Mouse (Mus musculus): Measurements from ENCODE around the gene Slc27a4.

DNA sequence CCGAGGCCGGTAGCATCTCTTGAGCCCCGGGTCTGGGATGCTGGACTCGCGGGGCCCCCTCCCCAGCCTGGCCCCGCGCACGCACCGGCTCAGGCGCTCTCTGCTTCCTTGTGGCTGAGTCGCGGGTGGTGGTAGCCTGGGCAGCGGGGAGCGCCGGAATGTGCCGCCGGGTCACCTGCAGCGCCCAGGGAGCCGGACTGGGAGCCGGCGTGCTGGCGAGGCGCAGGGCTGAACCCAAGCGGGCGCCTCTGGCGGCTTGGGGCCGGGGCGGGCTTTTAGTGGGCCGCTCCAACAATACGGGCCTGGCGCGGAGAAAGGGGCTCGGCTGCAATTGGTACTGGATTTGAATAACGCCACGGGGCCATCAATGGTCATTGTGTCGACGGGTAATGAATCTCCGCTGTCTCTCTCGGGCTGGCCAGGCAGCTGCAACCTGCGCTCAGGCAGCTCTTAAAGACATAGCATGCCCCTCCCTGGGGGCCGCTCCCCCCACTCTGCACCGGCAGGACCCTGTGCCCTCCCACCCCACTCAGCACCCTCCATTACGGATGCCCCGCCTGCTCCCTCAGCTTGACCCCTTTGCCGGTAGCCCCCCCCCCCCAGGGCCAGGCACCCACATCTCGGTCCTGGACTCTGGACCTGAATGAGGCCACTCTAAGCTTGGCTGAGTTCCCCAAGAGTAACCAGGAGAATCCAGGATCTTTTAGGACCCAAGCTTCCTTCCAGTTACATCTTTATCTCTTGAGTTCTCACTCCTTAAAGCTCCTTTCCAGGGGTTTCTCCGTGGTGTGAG is 43.8 kb downstream of the Slc27a4 start:
- TF ChIP-seq GATA1 (IDR thresholded peaks at IDR 0.05; ENCODE audit: low read depth, low read length) (no peak), CTCF (IDR thresholded peaks at IDR 0.05 in 2 of 3, conservative IDR thresholded peaks at IDR 0.05 in 1 of 3; ENCODE audit: control insufficient read depth in 1 of 3, insufficient read depth in 1 of 3, low read depth in 2 of 3, low read length in 3 of 3, poor library complexity in 1 of 3, severe bottlenecking in 1 of 3) (no peak), MAFK (IDR thresholded peaks at IDR 0.05; ENCODE audit: borderline replicate concordance, low read depth, low read length) (no peak), ZNF384 (IDR thresholded peaks at IDR 0.05; ENCODE audit: low read depth, low read length) (no peak), JUND (IDR thresholded peaks at IDR 0.05; ENCODE audit: low read depth, low read length) (no peak), NRF1 (IDR thresholded peaks at IDR 0.05; ENCODE audit: insufficient read depth, low read depth, low read length, poor library complexity, severe bottlenecking) (no peak), CHD1 (IDR thresholded peaks at IDR 0.05; ENCODE audit: low read depth, low read length) (no peak), POLR2AphosphoS2 (IDR thresholded peaks at IDR 0.05; ENCODE audit: low read length) (no peak)

Data from MEL (cell line).